Mouse (Mus musculus): ENCODE measurements around the gene Abcg2.
"Not testable (repeated sequence)": the region's sequence is repeated elsewhere in the genome, so short reads cannot be mapped to it uniquely, and the experiment has no call there.

Gene Abcg2

GRCm38 (mm10) chr6:58584223-58584622 lies at the start of gene Abcg2:
Abcg2 (plus strand) TSS chr6:58584523.
- in situ Hi-C loops (cut with MboI; ENCODE audit: unreplicated experiment in 2 of 2) = not testable (repeated sequence)

- in situ Hi-C loops (cut with MboI; ENCODE audit: unreplicated experiment in 2 of 2) = loop anchor here (10.0 to 25.0 kb wide), 2 partner anchors 235 to 1728 kb away; no protein-coding TSS in a partner anchor
Observed at GRCm38 (mm10) chr6:58540263-58540662, 44.1 kb upstream of the Abcg2 start.

- in situ Hi-C loops (cut with MboI; ENCODE audit: unreplicated experiment in 2 of 2) = loop anchor here (10.0 to 25.0 kb wide), 2 partner anchors 232 to 1731 kb away; no protein-coding TSS in a partner anchor
Observed at GRCm38 (mm10) chr6:58542852-58543251, 41.5 kb upstream of the Abcg2 start.

DNA sequence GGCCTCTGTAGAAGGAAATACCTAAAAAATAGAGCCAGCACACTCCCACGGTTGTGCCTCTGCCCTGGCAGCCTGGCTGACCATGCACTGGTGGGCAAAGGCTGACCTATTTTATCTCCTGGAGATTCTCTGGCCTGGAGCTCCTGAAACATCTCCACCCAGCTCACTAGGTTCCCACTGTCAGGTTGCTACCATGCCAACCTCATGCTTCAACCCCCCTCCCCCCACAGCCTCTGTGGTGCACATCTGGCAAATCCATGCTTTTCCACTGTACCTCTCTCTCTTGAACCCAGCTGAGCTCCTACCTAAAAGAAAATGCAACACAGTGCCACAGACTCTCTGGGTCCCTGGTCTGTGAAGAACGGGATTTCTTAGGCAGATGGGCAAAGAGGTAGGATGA lies 39.4 kb upstream of the Abcg2 start:
- in situ Hi-C loops (cut with MboI; ENCODE audit: unreplicated experiment in 2 of 2) = loop anchor here (5.0 to 25.0 kb wide), 4 partner anchors 230 to 1733 kb away; no protein-coding TSS in a partner anchor

GRCm38 (mm10) chr6:58546050-58546449 lies 38.3 kb upstream of the Abcg2 start:
- in situ Hi-C loops (cut with MboI; ENCODE audit: unreplicated experiment in 2 of 2) = loop anchor here (5.0 to 25.0 kb wide), 4 partner anchors 229 to 1734 kb away; no protein-coding TSS in a partner anchor

- in situ Hi-C loops (cut with MboI; ENCODE audit: unreplicated experiment in 2 of 2) = loop anchor here (5.0 to 25.0 kb wide), 4 partner anchors 228 to 1735 kb away; no protein-coding TSS in a partner anchor
Observed at GRCm38 (mm10) chr6:58546816-58547215, 37.5 kb upstream of the Abcg2 start.

GRCm38 (mm10) chr6:58553812-58554211 lies 30.5 kb upstream of the Abcg2 start:
- in situ Hi-C loops (cut with MboI; ENCODE audit: unreplicated experiment in 2 of 2) = loop anchor here in 1 of 2 experiments (25.0 kb wide), 1 partner anchor 1742 kb away; no protein-coding TSS in a partner anchor

DNA sequence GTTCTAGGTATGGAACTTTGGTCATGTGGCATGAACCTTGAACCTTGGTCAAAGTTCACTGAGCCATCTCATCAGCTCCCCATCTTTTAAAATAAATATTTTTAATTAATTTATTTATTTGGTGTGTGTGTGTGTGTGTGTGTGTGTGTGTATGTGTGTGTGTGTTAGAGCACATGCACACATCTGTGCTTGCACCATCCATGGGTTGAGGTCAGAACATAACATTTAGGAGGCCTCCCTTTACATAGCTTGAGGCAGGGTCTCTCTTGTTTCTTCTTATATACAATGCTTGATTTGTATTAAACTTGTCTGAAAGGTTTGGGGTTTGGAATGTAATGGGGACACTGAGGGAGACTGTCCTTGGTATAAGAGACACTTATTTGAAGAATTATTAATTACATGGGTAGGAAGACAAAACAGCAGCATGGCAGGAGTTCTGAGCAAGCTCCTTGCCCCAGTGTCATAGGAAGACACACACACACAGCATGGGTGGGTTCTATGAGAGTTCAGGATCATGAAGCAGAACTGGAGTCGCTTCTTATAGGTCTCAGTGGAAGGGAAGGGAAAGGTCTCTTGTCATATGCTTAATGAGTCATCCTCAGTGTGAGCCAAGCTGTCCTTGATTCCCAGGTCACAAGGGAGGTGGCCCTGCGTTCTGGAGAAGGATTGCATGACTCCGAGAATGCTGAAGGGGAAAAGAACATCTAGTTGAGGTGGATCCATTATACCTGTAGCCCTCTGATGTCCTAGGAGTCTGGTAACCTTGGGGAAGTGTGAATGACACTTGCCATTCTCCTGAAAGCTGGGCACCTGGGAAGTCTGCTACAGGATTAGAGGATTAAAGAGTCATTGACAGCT lies 9.9 kb downstream of the Abcg2 start:
- in situ Hi-C loops (cut with MboI; ENCODE audit: unreplicated experiment in 2 of 2) = not testable (repeated sequence)

GRCm38 (mm10) chr6:58595639-58596293 lies 11.4 kb downstream of the Abcg2 start:
- in situ Hi-C loops (cut with MboI; ENCODE audit: unreplicated experiment in 2 of 2) = not testable (repeated sequence)

GRCm38 (mm10) chr6:58596294-58596653 lies 12.0 kb downstream of the Abcg2 start:
- in situ Hi-C loops (cut with MboI; ENCODE audit: unreplicated experiment in 2 of 2) = no loop called here

- in situ Hi-C loops (cut with MboI; ENCODE audit: unreplicated experiment in 2 of 2) = loop anchor here (5.0 to 25.0 kb wide), 6 partner anchors 165 to 1610 kb away; no protein-coding TSS in a partner anchor
Observed at GRCm38 (mm10) chr6:58602119-58602518, 17.8 kb downstream of the Abcg2 start.

DNA sequence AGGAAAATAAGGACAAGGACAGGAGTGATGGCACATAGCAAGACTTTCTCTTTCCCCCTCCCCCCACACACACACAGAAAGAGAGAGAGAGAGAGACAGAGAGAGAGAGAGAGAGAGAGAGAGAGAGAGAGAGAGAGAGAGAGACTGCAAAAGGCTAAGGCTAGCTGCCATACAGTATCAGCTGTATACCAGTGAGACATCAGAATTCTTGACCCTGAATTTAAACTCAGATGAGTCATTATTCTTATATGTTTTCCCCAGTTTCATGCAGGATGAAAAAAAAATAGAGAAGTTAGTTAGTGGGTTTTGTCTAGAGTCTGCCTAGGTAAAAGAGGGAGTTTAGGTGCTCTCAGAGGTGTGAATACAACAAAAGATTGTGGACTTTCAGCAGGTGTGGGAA lies 18.7 kb downstream of the Abcg2 start:
- in situ Hi-C loops (cut with MboI; ENCODE audit: unreplicated experiment in 2 of 2) = loop anchor here (5.0 to 25.0 kb wide), 6 partner anchors 164 to 1609 kb away; no protein-coding TSS in a partner anchor

- in situ Hi-C loops (cut with MboI; ENCODE audit: unreplicated experiment in 2 of 2) = loop anchor here (5.0 to 25.0 kb wide), 6 partner anchors 164 to 1609 kb away; no protein-coding TSS in a partner anchor
Observed at GRCm38 (mm10) chr6:58603485-58604090, 19.3 kb downstream of the Abcg2 start.

GRCm38 (mm10) chr6:58606642-58607041 lies 22.3 kb downstream of the Abcg2 start:
- in situ Hi-C loops (cut with MboI; ENCODE audit: unreplicated experiment in 2 of 2) = loop anchor here (10.0 to 25.0 kb wide), 3 partner anchors 578 to 1606 kb away; no protein-coding TSS in a partner anchor

GRCm38 (mm10) chr6:58608422-58608821 lies 24.1 kb downstream of the Abcg2 start:
- in situ Hi-C loops (cut with MboI; ENCODE audit: unreplicated experiment in 2 of 2) = loop anchor here (10.0 to 25.0 kb wide), 3 partner anchors 576 to 1604 kb away; no protein-coding TSS in a partner anchor

- in situ Hi-C loops (cut with MboI; ENCODE audit: unreplicated experiment in 2 of 2) = loop anchor here (10.0 to 25.0 kb wide), 3 partner anchors 575 to 1602 kb away; no protein-coding TSS in a partner anchor
Observed at GRCm38 (mm10) chr6:58609919-58610759, 25.8 kb downstream of the Abcg2 start.

DNA sequence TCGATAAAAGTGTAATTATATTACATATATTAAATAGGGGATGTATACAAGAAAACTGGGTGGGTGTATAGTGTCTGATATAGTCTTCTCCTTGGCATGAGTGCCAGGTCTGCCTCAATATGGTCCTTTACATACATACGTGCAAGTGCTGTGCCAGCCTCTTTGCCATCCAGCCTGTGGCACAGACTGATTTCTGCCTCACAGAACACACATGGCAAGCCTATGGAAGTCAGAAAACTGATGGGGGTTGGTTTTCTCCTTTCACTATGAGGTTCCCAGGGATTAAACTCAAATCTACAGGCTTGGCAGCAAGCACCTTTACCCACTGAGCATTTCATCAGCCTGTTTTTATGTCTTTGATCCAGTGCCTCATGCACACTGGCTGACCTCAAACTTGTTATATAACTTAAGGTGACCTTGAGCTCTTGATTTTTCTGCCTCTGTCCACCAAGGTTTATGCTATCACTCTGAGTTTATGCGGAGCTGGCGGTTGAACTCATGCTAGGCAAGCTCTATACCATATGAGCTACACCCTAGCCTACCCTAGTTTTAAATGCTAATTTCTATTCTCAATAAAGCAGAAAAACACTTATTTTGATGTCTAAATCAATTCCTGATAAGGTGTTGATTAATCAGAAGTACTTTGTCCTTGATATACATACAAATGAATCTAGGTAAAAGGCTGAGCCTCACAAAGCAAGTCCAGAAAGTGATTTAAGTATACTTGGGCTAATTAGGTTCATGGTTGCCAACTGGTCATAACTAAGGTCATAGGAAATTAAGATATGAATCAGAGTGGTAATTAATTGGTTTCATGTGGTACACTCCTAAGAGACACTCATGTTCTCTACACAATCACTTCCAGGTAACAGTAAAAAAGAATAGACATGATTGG lies 26.7 kb downstream of the Abcg2 start:
- in situ Hi-C loops (cut with MboI; ENCODE audit: unreplicated experiment in 2 of 2) = loop anchor here (25.0 kb wide), 2 partner anchors 901 to 1601 kb away; no protein-coding TSS in a partner anchor

GRCm38 (mm10) chr6:58624126-58624525 lies 39.8 kb downstream of the Abcg2 start:
- in situ Hi-C loops (cut with MboI; ENCODE audit: unreplicated experiment in 2 of 2) = loop anchor here (25.0 kb wide), 2 partner anchors 888 to 1588 kb away; no protein-coding TSS in a partner anchor

Measured in v-Abl transformed pro-B cells (cell line).